Mouse (Mus musculus) liver, postnatal 0 days (tissue): Measurements from ENCODE around the gene Kdm5a. TPM values are rescaled to one million over a fixed set of nuclear protein-coding genes. Genes with fewer than 3 reads are reported as not detected.

Source experiments
- ATAC-seq: fragments of 200-750 bp; cut with Nextera tagmentation; 2 replicates; pipeline ENCODE4 v1.8.0; 2017; ENCODE audit warnings: mild to moderate bottlenecking, moderate library complexity
- DNase-seq: peaks from one replicate; pipeline ENCODE4 v3.0.0-alpha.2; 2016
- H3K27ac ChIP-seq: fragments of 300-500 bp; sonication (generic); 2 replicates; pipeline ENCODE4 v1.5.1; 2014; ENCODE audit warnings: antibody characterized with exemption, moderate library complexity, mild to moderate bottlenecking, low read depth
- H3K27me3 ChIP-seq: fragments of 300-500 bp; sonication (generic); 2 replicates; pipeline ENCODE4 v1.6.1; 2014; ENCODE audit warnings: low read length, control low read depth, mixed read lengths; ENCODE audit not compliant: insufficient read depth
- H3K36me3 ChIP-seq: fragments of 300-500 bp; sonication (generic); replicated peaks from 2 replicates; pipeline ENCODE4 v1.6.1; 2014; ENCODE audit warnings: mild to moderate bottlenecking, control low read depth, low read length, moderate library complexity, mixed read lengths; ENCODE audit not compliant: insufficient read depth
- H3K4me1 ChIP-seq: fragments of 300-500 bp; sonication (generic); 2 replicates; pipeline ENCODE4 v1.6.1; 2014; ENCODE audit warnings: antibody characterized with exemption, mild to moderate bottlenecking, control low read depth; ENCODE audit not compliant: insufficient read depth
- H3K4me2 ChIP-seq: fragments of 300-500 bp; sonication (generic); 2 replicates; pipeline ENCODE4 v1.6.1; 2014; ENCODE audit warnings: low read depth, mild to moderate bottlenecking, low read length, moderate library complexity, mixed read lengths
- H3K4me3 ChIP-seq: fragments of 300-500 bp; sonication (generic); 2 replicates; pipeline ENCODE4 v1.5.1; 2014; ENCODE audit warnings: low read depth, low read length
- H3K9ac ChIP-seq: fragments of 300-500 bp; sonication (generic); replicated peaks from 2 replicates; pipeline ENCODE4 v1.6.1; 2014; ENCODE audit warnings: mild to moderate bottlenecking, moderate library complexity
- H3K9me3 ChIP-seq: fragments of 300-500 bp; sonication (generic); 2 replicates; pipeline ENCODE4 v1.6.1; 2016; ENCODE audit warnings: mild to moderate bottlenecking, control low read depth, low read length, mixed read lengths
- CTCF ChIP-seq: sonication (generic); IDR thresholded peaks from 2 replicates; pipeline ENCODE4 v1.5.1; 2016; ENCODE audit warnings: antibody characterized with exemption, low read depth
- EP300 ChIP-seq: IDR thresholded peaks from 2 replicates; pipeline ENCODE4 v1.6.1; 2016; ENCODE audit warnings: antibody characterized with exemption, low read depth, mild to moderate bottlenecking
- WGBS: fragments of 180-500 bp; shearing (Covaris S2); extraction: QIAGEN DNeasy Blood & Tissue Kit; methylation state at CpG from one replicate; pipeline ENCODE4 v1.1.7; 2014; ENCODE audit not compliant: insufficient replicate concordance; 5-methylcytosine and 5-hydroxymethylcytosine counted together
- polyA plus RNA-seq: library from polyadenylated mRNA; unstranded; fragments of >200 nt; fragmentation: Nextera tagmentation; extraction: Ambion mirVana; gene quantifications from 2 replicates; pipeline ENCODE4 v1.2.1, GENCODE M21; 2015

The Kdm5a gene
- polyA plus RNA-seq, 1 experiment from 2014 or later: 16.9 TPM

- Histone ChIP-seq H3K27ac (no peak overlapping the region), H3K9me3 (no peaks in the 10 kb centered on the region), H3K4me2 (no peak overlapping the region), H3K9ac (no peak overlapping the region), H3K4me3 (no peak overlapping the region), H3K27me3 (0 out of 2 replicates have a peak, but pooled peaks cover 2% of the 10 kb centered on the region), H3K36me3 (no peaks in the 10 kb centered on the region), H3K4me1 (peaks cover 21% of the 10 kb centered on the region)
- 65% methylated on average over 15 of the region's 15 CpGs for WGBS
- TF ChIP-seq CTCF: no peak
- TF ChIP-seq EP300: no peak
- no peak for ATAC-seq
- DNase-seq: no peak
These were observed 97.3 kb downstream of the Kdm5a start for GRCm38 (mm10) chr6:120461217-120461616.

- H3K9ac ChIP-seq: no peak overlapping the region
- TF ChIP-seq CTCF: no peak
- TF ChIP-seq EP300: no peak
- WGBS: 62% methylated on average over 6 of the region's 6 CpGs
- no peak overlapping the region for H3K4me3 ChIP-seq
- DNase-seq (no peak), ATAC-seq (no peak)
- peaks cover 32% of the 10 kb centered on the region for H3K4me1 ChIP-seq
- no peak overlapping the region for H3K4me2 ChIP-seq
- H3K27ac ChIP-seq: no peak overlapping the region
- no peaks in the 10 kb centered on the region for H3K9me3 ChIP-seq
- H3K36me3 ChIP-seq: no peaks in the 10 kb centered on the region
- H3K27me3 ChIP-seq: 0 out of 2 replicates have a peak, but pooled peaks cover 2% of the 10 kb centered on the region
These were observed 98.3 kb downstream of the Kdm5a start for GRCm38 (mm10) chr6:120462251-120462650.

GRCm38 (mm10) chr6:120463086-120463871 is 99.4 kb downstream of the Kdm5a start, which contains the start of gene Il17ra:
Gene Il17ra, plus strand, starts transcription at chr6:120463247.
- peak; percentile 89 for ATAC-seq
- Histone ChIP-seq H3K4me2 (peak within 1 kb of the TSS; percentile 83), H3K4me3 (peak within 1 kb of the TSS; percentile 62), H3K9me3 (no peaks in the 10 kb centered on the region), H3K9ac (peak within 1 kb of the TSS; percentile 67), H3K27ac (peak within 1 kb of the TSS; percentile 68), H3K36me3 (no peaks in the 10 kb centered on the region), H3K27me3 (0 out of 2 replicates have a peak, but pooled peaks cover 2% of the 10 kb centered on the region), H3K4me1 (peaks cover 38% of the 10 kb centered on the region)
- DNase-seq: peak; percentile 92
- WGBS: under 1% methylated on average over 69 of the region's 90 CpGs
- TF ChIP-seq CTCF (no peak), EP300 (no peak)

GRCm38 (mm10) chr6:120463884-120464283 is 100.0 kb downstream of the Kdm5a start:
- no peaks in the 10 kb centered on the region for H3K36me3 ChIP-seq
- H3K9me3 ChIP-seq: no peaks in the 10 kb centered on the region
- H3K4me2 ChIP-seq: peak overlapping the region; percentile 83
- peak overlapping the region; percentile 62 for H3K4me3 ChIP-seq
- peak; percentile 64 for DNase-seq
- peak overlapping the region; percentile 68 for H3K27ac ChIP-seq
- peak; percentile 36 for ATAC-seq
- WGBS: 0% methylated on average over 11 of the region's 11 CpGs
- H3K4me1 ChIP-seq: peaks cover 43% of the 10 kb centered on the region
- TF ChIP-seq EP300 (no peak), CTCF (peak; percentile 38; the same call in 1 of the 2 replicates)
- H3K27me3 ChIP-seq: 0 out of 2 replicates have a peak, but pooled peaks cover 2% of the 10 kb centered on the region
- peak overlapping the region; percentile 67 for H3K9ac ChIP-seq

GRCm38 (mm10) chr6:120464406-120464939 is 100.5 kb downstream of the Kdm5a start:
- Histone ChIP-seq H3K4me2 (peak overlapping the region; percentile 83), H3K9ac (peak overlapping the region; percentile 44), H3K9me3 (no peaks in the 10 kb centered on the region), H3K4me3 (peak overlapping the region; percentile 62), H3K4me1 (peaks cover 46% of the 10 kb centered on the region), H3K27me3 (0 out of 2 replicates have a peak, but pooled peaks cover 2% of the 10 kb centered on the region), H3K36me3 (no peaks in the 10 kb centered on the region), H3K27ac (no peak overlapping the region)
- no peak for DNase-seq
- 29% methylated on average over 9 of the region's 9 CpGs for WGBS
- no peak for ATAC-seq
- no peak for TF ChIP-seq EP300

DNA sequence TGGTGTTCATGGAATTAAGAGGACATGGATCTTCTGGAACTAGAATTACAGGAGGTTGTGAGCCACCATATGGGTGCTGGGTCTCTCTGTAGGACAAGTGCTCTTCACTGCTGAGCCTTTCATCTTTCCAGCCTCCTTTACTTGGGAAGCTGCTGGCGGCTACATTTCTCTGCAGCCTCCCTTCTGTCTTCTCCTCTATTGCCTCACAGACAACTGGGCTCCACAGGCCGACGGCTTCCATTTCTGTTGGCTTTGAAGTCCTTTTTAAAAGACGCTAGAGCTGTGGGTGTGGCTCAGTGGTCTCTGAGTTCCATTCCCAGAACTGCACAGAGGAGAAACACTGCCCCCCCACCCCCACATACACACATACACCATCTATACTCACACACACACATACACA is 101.5 kb downstream of the Kdm5a start:
- peaks cover 55% of the 10 kb centered on the region for H3K4me1 ChIP-seq
- no peaks in the 10 kb centered on the region for H3K36me3 ChIP-seq
- peak overlapping the region; percentile 27; the same call in 1 of the 2 replicates for H3K4me3 ChIP-seq
- ATAC-seq (no peak), DNase-seq (no peak)
- no peak overlapping the region for H3K9ac ChIP-seq
- 30% methylated on average over 4 of the region's 4 CpGs for WGBS
- H3K27me3 ChIP-seq: 0 out of 2 replicates have a peak, but pooled peaks cover 2% of the 10 kb centered on the region
- TF ChIP-seq CTCF: no peak
- TF ChIP-seq EP300: no peak
- H3K27ac ChIP-seq: 0 out of 2 replicates have a peak overlapping the region, but pooled peaks have one; percentile 30
- H3K4me2 ChIP-seq: peak overlapping the region; percentile 83
- H3K9me3 ChIP-seq: no peaks in the 10 kb centered on the region
